Mouse (Mus musculus) myocyte (in vitro differentiated cells): Measurements from ENCODE around the gene Fbn1. TPM values are rescaled to one million over a fixed set of nuclear protein-coding genes. Genes with fewer than 3 reads are reported as not detected.

Experiments
- H3K27me3 ChIP-seq: one replicate; pipeline ENCODE4 v1.6.1; 2011; ENCODE audit not compliant: control insufficient read depth, insufficient read depth, insufficient read length
- H3K36me3 ChIP-seq: one replicate; pipeline ENCODE4 v1.6.1; 2011; ENCODE audit not compliant: control insufficient read depth, insufficient read depth
- H3K4me2 ChIP-seq: one replicate; pipeline ENCODE4 v1.6.1; 2011; ENCODE audit warnings: low read depth, control low read depth
- H3K4me3 ChIP-seq: one replicate; pipeline ENCODE4 v1.5.1; 2011; ENCODE audit warnings: mild to moderate bottlenecking, control low read depth, moderate library complexity
- H3K79me2 ChIP-seq: one replicate; pipeline ENCODE4 v1.6.1; 2011; ENCODE audit not compliant: control insufficient read depth, insufficient read depth
- H3ac ChIP-seq: one replicate; pipeline ENCODE4 v1.6.1; 2011; ENCODE audit not compliant: control insufficient read depth, insufficient read length
- CEBPB ChIP-seq: IDR thresholded peaks from 2 replicates; pipeline ENCODE4 v1.6.1; 2011; ENCODE audit warnings: mild to moderate bottlenecking, moderate library complexity; ENCODE audit not compliant: poor library complexity, insufficient read depth, severe bottlenecking
- E2F4 ChIP-seq: IDR thresholded peaks from one replicate; pipeline ENCODE4 v1.6.1; 2011; ENCODE audit warnings: mild to moderate bottlenecking, control low read depth, moderate library complexity; ENCODE audit not compliant: insufficient read depth
- MAX ChIP-seq: IDR thresholded peaks from one replicate; pipeline ENCODE4 v1.6.1; 2011; ENCODE audit warnings: low read depth, mild to moderate bottlenecking, control low read depth
- MYOD1 ChIP-seq, 3 experiments: IDR thresholded peaks; one replicate each; pipeline ENCODE4 v1.6.1; 2011; ENCODE audit warnings: control low read depth in 2 of 3, low read depth in 2 of 3, mild to moderate bottlenecking in 2 of 3, moderate library complexity in 1 of 3; ENCODE audit not compliant: insufficient read length in 2 of 3, control insufficient read depth in 1 of 3
- MYOG ChIP-seq, 3 experiments: IDR thresholded peaks; one replicate each; pipeline ENCODE4 v1.6.1; 2011; ENCODE audit warnings: control low read depth in 2 of 3, low read depth in 2 of 3, mild to moderate bottlenecking in 2 of 3; ENCODE audit not compliant: insufficient read length in 2 of 3, control insufficient read depth in 1 of 3, insufficient read depth in 1 of 3
- POLR2A ChIP-seq: IDR thresholded peaks from one replicate; pipeline ENCODE4 v1.6.1; 2011; ENCODE audit warnings: low read depth, mild to moderate bottlenecking, control low read depth, moderate library complexity; ENCODE audit not compliant: insufficient read length
- POLR2AphosphoS2 ChIP-seq: IDR thresholded peaks from one replicate; pipeline ENCODE4 v1.6.1; 2011; ENCODE audit warnings: low read depth, control low read depth; ENCODE audit not compliant: insufficient read length
- REST ChIP-seq: IDR thresholded peaks from one replicate; pipeline ENCODE4 v1.6.1; 2011; ENCODE audit warnings: mild to moderate bottlenecking, control low read depth, moderate library complexity; ENCODE audit not compliant: insufficient read depth, insufficient read length
- SRF ChIP-seq: IDR thresholded peaks from one replicate; pipeline ENCODE4 v1.6.1; 2011; ENCODE audit warnings: low read depth; ENCODE audit not compliant: control insufficient read depth, insufficient read length
- TCF12 ChIP-seq: IDR thresholded peaks from one replicate; pipeline ENCODE4 v1.6.1; 2011; ENCODE audit warnings: mild to moderate bottlenecking, control low read depth; ENCODE audit not compliant: poor library complexity, insufficient read depth, severe bottlenecking
- TCF3 ChIP-seq: IDR thresholded peaks from one replicate; pipeline ENCODE4 v1.6.1; 2011; ENCODE audit warnings: low read depth, control low read depth; ENCODE audit not compliant: insufficient read length
- USF1 ChIP-seq: IDR thresholded peaks from one replicate; pipeline ENCODE4 v1.6.1; 2011; ENCODE audit warnings: low read depth, mild to moderate bottlenecking, control low read depth, moderate library complexity
- polyA plus RNA-seq: library from polyadenylated mRNA; unstranded; fragments of >200 nt; fragmentation: generic; extraction: Trizol; gene quantifications from one replicate; pipeline ENCODE4 v1.2.1, GENCODE M21; 2012; ENCODE audit warnings: missing spikeins

Fbn1 gene
- polyA plus RNA-seq, 1 experiment, result 125 TPM

DNA sequence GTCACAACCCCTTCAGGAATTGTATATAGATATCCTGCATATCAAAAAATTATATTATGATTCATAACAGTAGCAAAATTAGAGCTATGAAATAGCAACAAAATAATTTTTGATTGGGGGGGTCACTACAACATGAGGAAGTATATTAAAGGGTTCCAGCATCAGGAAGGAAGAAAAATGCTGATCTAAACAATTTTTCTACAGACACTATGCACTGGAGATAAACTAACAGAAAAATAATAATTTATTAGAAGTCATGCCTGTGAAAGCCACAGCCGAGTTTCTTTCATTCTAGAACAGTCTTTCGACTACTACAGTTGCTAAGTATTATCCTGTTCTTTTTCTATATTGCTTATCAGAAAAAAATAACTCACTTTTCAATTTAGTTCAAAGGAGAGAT is 17.7 kb upstream of the Fbn1 start:
- no peak overlapping the region for H3K4me3 ChIP-seq
- H3K27me3 ChIP-seq, result no peaks in the 10 kb centered on the region
- H3K4me2 ChIP-seq, result no peak overlapping the region
- no peaks in the 10 kb centered on the region for H3K36me3 ChIP-seq
- no peaks in the 10 kb centered on the region for H3K79me2 ChIP-seq
- H3ac ChIP-seq, result no peak overlapping the region
- no peak for TF ChIP-seq CEBPB
- TF ChIP-seq MAX, result no peak
- no peak for TF ChIP-seq E2F4
- TF ChIP-seq USF1, result no peak
- no peak for TF ChIP-seq REST
- no peak for TF ChIP-seq SRF
- no peak for TF ChIP-seq TCF3
- TF ChIP-seq TCF12, result no peak
- TF ChIP-seq MYOG (IDR thresholded peaks at IDR 0.05; ENCODE audit: control insufficient read depth in 1 of 3, insufficient read depth in 1 of 3, insufficient read length in 2 of 3, low read depth in 2 of 3), result no peak
- TF ChIP-seq POLR2A, result no peak
- no peak for TF ChIP-seq MYOD1 (IDR thresholded peaks at IDR 0.05; ENCODE audit: control insufficient read depth in 1 of 3, insufficient read length in 2 of 3, low read depth in 2 of 3)
- TF ChIP-seq POLR2AphosphoS2, result no peak

DNA sequence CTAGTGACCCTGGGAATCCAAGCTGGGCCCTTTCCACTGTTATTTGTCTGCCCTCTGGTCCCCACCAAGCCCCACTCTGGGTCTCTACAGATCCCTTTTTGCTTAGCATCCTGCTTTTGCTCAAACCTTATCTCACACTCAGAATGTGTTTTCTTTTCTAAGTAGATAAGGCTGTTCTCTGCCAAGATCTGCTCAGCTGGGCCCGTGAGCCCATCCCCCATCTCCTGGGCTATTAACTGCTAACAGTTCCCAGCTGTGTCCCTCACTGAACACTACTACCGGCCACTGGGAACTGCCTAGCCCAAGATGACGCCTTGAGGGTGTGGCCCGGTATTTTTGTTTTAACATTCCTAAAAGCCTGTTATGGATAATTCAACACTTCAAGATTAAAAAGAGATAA is 8.8 kb upstream of the Fbn1 start:
- Histone ChIP-seq H3K36me3 (no peaks in the 10 kb centered on the region), H3ac (no peak overlapping the region), H3K79me2 (no peaks in the 10 kb centered on the region), H3K4me3 (no peak overlapping the region), H3K27me3 (no peaks in the 10 kb centered on the region), H3K4me2 (peak overlapping the region; percentile 5)
- TF ChIP-seq MAX (no peak), SRF (no peak), E2F4 (no peak), REST (no peak), POLR2A (no peak), USF1 (no peak), POLR2AphosphoS2 (no peak), CEBPB (no peak), TCF3 (no peak), MYOD1 (IDR thresholded peaks at IDR 0.05; ENCODE audit: control insufficient read depth in 1 of 3, insufficient read length in 2 of 3, low read depth in 2 of 3) (no peak), TCF12 (no peak), MYOG (IDR thresholded peaks at IDR 0.05; ENCODE audit: control insufficient read depth in 1 of 3, insufficient read depth in 1 of 3, insufficient read length in 2 of 3, low read depth in 2 of 3) (no peak)

DNA sequence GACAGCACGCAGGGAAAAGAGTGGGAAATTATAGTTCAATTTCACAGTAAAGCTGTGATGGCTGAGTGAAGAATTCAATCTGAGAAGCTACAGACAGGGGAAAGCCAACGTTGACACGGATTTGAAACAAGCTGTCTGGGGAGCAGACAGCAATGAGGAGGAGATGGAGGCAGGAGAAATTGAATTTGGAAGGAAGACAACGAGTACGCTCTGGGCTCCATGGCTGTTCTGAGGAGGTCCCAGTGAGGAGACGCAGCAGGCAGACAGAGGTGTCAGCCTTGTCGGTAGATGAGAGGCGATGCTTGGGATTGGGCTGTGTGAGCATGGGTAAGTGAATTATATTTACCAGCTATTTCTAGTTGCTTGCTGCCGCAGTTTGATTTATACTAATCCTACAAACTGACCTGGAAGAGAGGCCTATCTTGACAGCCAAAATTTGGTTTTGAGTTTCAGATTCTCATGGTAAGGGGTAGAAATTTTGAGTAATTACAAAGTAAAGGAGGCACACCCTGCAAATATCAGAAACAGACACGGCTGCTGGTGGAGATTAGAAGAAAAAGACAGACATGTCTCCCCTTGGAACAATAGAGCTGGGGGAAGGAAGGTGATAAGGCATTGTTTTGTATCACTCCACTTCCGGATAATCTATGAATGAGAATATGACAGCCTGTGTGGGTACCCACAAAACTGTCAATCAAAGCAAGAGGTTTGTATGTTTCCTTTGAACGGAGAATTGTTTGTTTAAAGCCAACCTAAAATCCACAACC is 7.7 kb upstream of the Fbn1 start:
- Histone ChIP-seq H3K4me3 (no peak overlapping the region), H3K4me2 (no peak overlapping the region), H3K79me2 (no peaks in the 10 kb centered on the region), H3ac (no peak overlapping the region), H3K36me3 (no peaks in the 10 kb centered on the region), H3K27me3 (no peaks in the 10 kb centered on the region)
- TF ChIP-seq MYOD1 (IDR thresholded peaks at IDR 0.05; ENCODE audit: control insufficient read depth in 1 of 3, insufficient read length in 2 of 3, low read depth in 2 of 3) (no peak), MYOG (IDR thresholded peaks at IDR 0.05; ENCODE audit: control insufficient read depth in 1 of 3, insufficient read depth in 1 of 3, insufficient read length in 2 of 3, low read depth in 2 of 3) (no peak), TCF12 (no peak), POLR2A (no peak), MAX (no peak), CEBPB (no peak), USF1 (no peak), SRF (no peak), REST (no peak), POLR2AphosphoS2 (no peak), E2F4 (no peak), TCF3 (no peak)

DNA sequence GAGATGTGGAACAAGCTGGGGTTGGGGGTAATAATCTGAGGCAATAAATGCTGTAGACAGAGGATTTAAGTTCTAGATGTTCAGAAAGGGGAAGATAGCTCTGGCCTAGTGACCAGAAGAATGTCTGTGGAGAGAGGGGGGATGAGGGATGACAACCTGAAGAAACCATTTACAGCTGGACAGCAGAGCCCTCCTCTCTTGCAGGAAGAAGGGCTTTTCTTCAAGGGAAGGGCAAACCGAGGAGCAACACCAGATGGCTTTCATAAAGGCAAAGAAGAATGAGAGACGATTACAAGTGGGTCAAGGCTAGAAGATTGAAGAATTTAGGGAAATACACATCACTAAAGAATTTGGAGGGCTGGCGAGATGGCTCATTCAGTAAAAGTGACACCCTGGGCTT is 6.6 kb upstream of the Fbn1 start:
- TF ChIP-seq E2F4 (no peak), TCF12 (no peak), USF1 (no peak), REST (no peak), MYOG (IDR thresholded peaks at IDR 0.05; ENCODE audit: control insufficient read depth in 1 of 3, insufficient read depth in 1 of 3, insufficient read length in 2 of 3, low read depth in 2 of 3) (no peak), POLR2AphosphoS2 (no peak), MYOD1 (IDR thresholded peaks at IDR 0.05; ENCODE audit: control insufficient read depth in 1 of 3, insufficient read length in 2 of 3, low read depth in 2 of 3) (no peak), MAX (no peak), SRF (no peak), POLR2A (no peak)
- H3ac ChIP-seq, result no peak overlapping the region

More for the DNA sequence above, 6.6 kb upstream of the Fbn1 start:
- Histone ChIP-seq H3K79me2 (no peaks in the 10 kb centered on the region), H3K27me3 (no peaks in the 10 kb centered on the region), H3K4me3 (no peak overlapping the region), H3K36me3 (no peaks in the 10 kb centered on the region), H3K4me2 (no peak overlapping the region)
